Mouse (Mus musculus) gastrocnemius, adult 2 months (tissue): Measurements from ENCODE around the gene Agpat3. TPM values are rescaled to one million over a fixed set of nuclear protein-coding genes. Genes with fewer than 3 reads are reported as not detected.

Experiments
- DNase-seq: peaks from one replicate; pipeline ENCODE4 v3.0.0; 2022
- H3K27ac ChIP-seq: fragments of 200-600 bp; 2 replicates; pipeline ENCODE4 v1.8.1; 2022; ENCODE audit warnings: mild to moderate bottlenecking
- H3K4me3 ChIP-seq: fragments of 200-600 bp; 2 replicates; pipeline ENCODE4 v1.8.1; 2022; ENCODE audit warnings: mild to moderate bottlenecking, moderate library complexity
- CTCF ChIP-seq: fragments of 200-600 bp; IDR thresholded peaks from 2 replicates; pipeline ENCODE4 v1.8.1; 2022; ENCODE audit warnings: antibody characterized with exemption, mild to moderate bottlenecking, moderate library complexity
- intact Hi-C: fragments of 180-260 bp; cut with DNase I; formaldehyde crosslinking; loops from one replicate; pipeline ENCODE4 v1.15.1; 2025
- total RNA-seq, 2 experiments: library from RNA; stranded (reverse); gene quantifications; 2 replicates each; pipeline ENCODE4 v1.2.3; 2021

Agpat3 gene
- total RNA-seq, 2 experiments from 2014 or later = 108 to 135 TPM

- TF ChIP-seq CTCF = no peak
- DNase-seq = no peak
- Histone ChIP-seq H3K27ac (peak overlapping the region; percentile 82), H3K4me3 (no peak overlapping the region)
- intact Hi-C loops = no loop called here
Observed at GRCm38 (mm10) chr10:78317270-78317923, 34.9 kb downstream of the Agpat3 start.

GRCm38 (mm10) chr10:78316228-78317087 is 35.8 kb downstream of the Agpat3 start:
- peak; percentile 62 for DNase-seq
- 0 out of 2 replicates have a peak, but pooled peaks have one; percentile 3 for TF ChIP-seq CTCF
- peak overlapping the region; percentile 82 for H3K27ac ChIP-seq
- peak overlapping the region; percentile 24 for H3K4me3 ChIP-seq
- intact Hi-C loops = no loop called here

- no peak for TF ChIP-seq CTCF
- Histone ChIP-seq H3K27ac (peak overlapping the region; percentile 82; the same call in 1 of the 2 replicates), H3K4me3 (no peak overlapping the region)
- DNase-seq = no peak
- intact Hi-C loops = no loop called here
Observed at GRCm38 (mm10) chr10:78315145-78315544, 37.1 kb downstream of the Agpat3 start.

- DNase-seq = peak; percentile 60
- intact Hi-C loops = no loop called here
- H3K27ac ChIP-seq = peak overlapping the region; percentile 58
- no peak overlapping the region for H3K4me3 ChIP-seq
- no peak for TF ChIP-seq CTCF
Observed at GRCm38 (mm10) chr10:78311886-78312635, 40.2 kb downstream of the Agpat3 start.

- H3K27ac ChIP-seq = no peak overlapping the region
- DNase-seq = peak; percentile 16
- intact Hi-C loops = no loop called here
- no peak overlapping the region for H3K4me3 ChIP-seq
- TF ChIP-seq CTCF = no peak
Observed at GRCm38 (mm10) chr10:78310747-78311267, 41.5 kb downstream of the Agpat3 start.

GRCm38 (mm10) chr10:78308617-78309016 is 43.7 kb downstream of the Agpat3 start:
- no peak for TF ChIP-seq CTCF
- intact Hi-C loops = no loop called here
- peak; percentile 24 for DNase-seq
- Histone ChIP-seq H3K27ac (no peak overlapping the region), H3K4me3 (no peak overlapping the region)

- H3K4me3 ChIP-seq = no peak overlapping the region
- intact Hi-C loops = no loop called here
- no peak for DNase-seq
- no peak for TF ChIP-seq CTCF
- no peak overlapping the region for H3K27ac ChIP-seq
Observed at GRCm38 (mm10) chr10:78307391-78307790, 44.9 kb downstream of the Agpat3 start.

- TF ChIP-seq CTCF = no peak
Observed at GRCm38 (mm10) chr10:78306027-78306426, 46.3 kb downstream of the Agpat3 start.

GRCm38 (mm10) chr10:78304996-78305395 is 47.3 kb downstream of the Agpat3 start:
- DNase-seq = peak; percentile 21
- no peak overlapping the region for H3K4me3 ChIP-seq
- intact Hi-C loops = no loop called here
- TF ChIP-seq CTCF = no peak
- peak overlapping the region; percentile 50; the same call in 1 of the 2 replicates for H3K27ac ChIP-seq

More at GRCm38 (mm10) chr10:78306027-78306426, 46.3 kb downstream of the Agpat3 start:
- peak; percentile 20 for DNase-seq
- no peak overlapping the region for H3K4me3 ChIP-seq
- intact Hi-C loops = no loop called here
- peak overlapping the region; percentile 50; the same call in 1 of the 2 replicates for H3K27ac ChIP-seq

- DNase-seq = peak; percentile 14
- no peak overlapping the region for H3K4me3 ChIP-seq
- no peak overlapping the region for H3K27ac ChIP-seq
- intact Hi-C loops = no loop called here
- no peak for TF ChIP-seq CTCF
Observed at GRCm38 (mm10) chr10:78303675-78304074, 48.6 kb downstream of the Agpat3 start.

- intact Hi-C loops = no loop called here
- no peak for TF ChIP-seq CTCF
- no peak overlapping the region; the same call in 1 of the 2 replicates for H3K27ac ChIP-seq
Observed at GRCm38 (mm10) chr10:78300061-78300460, 52.2 kb downstream of the Agpat3 start.

More at GRCm38 (mm10) chr10:78300061-78300460, 52.2 kb downstream of the Agpat3 start:
- DNase-seq = no peak
- H3K4me3 ChIP-seq = no peak overlapping the region
